Mouse (Mus musculus): ENCODE results near the gene Mfsd11. TPM values are rescaled to one million over a fixed set of nuclear protein-coding genes. Genes with fewer than 3 reads are reported as not detected.
A peak's percentile ranks its signal among the peaks of the same experiment; 100 is the strongest.

Mfsd11 gene
- polyA plus RNA-seq, 1 experiment: not detected

- TF ChIP-seq CTCF (IDR thresholded peaks at IDR 0.05; ENCODE audit: insufficient read depth, low read depth, low read length) (no peak), POLR2A (IDR thresholded peaks at IDR 0.05; ENCODE audit: insufficient read depth, low read depth, low read length) (no peak)
- 49% methylated on average over 17 of the region's 17 CpGs for WGBS
- Histone ChIP-seq H3K4me3 (ENCODE audit: insufficient read depth, low read depth, low read length) (peak overlapping the region; percentile 58), H3K27ac (ENCODE audit: insufficient read depth, low read depth, low read length) (no peak overlapping the region), H3K4me1 (ENCODE audit: control insufficient read depth, insufficient read depth, low read length) (peaks cover 30% of the 10 kb centered on the region)
Observed at GRCm38 (mm10) chr11:116826550-116827504, 25.4 kb upstream of the Mfsd11 start.

- 2% methylated on average over 70 of the region's 71 CpGs for whole genome bisulfite sequencing
- Histone ChIP-seq H3K4me3 (ENCODE audit: insufficient read depth, low read depth, low read length) (peak within 1 kb of the TSS; percentile 58), H3K27ac (ENCODE audit: insufficient read depth, low read depth, low read length) (no peak within 1 kb of the TSS; the same call in 1 of the 2 replicates), H3K4me1 (ENCODE audit: control insufficient read depth, insufficient read depth, low read length) (peaks cover 34% of the 10 kb centered on the region)
- no peak; the same call in 1 of the 2 replicates for TF ChIP-seq POLR2A (IDR thresholded peaks at IDR 0.05; ENCODE audit: insufficient read depth, low read depth, low read length)
Observed at GRCm38 (mm10) chr11:116827534-116828165, 24.6 kb upstream of the Mfsd11 start, which contains the start of gene Mxra7. Gene Mxra7 (minus strand): TSS chr11:116828046.

DNA sequence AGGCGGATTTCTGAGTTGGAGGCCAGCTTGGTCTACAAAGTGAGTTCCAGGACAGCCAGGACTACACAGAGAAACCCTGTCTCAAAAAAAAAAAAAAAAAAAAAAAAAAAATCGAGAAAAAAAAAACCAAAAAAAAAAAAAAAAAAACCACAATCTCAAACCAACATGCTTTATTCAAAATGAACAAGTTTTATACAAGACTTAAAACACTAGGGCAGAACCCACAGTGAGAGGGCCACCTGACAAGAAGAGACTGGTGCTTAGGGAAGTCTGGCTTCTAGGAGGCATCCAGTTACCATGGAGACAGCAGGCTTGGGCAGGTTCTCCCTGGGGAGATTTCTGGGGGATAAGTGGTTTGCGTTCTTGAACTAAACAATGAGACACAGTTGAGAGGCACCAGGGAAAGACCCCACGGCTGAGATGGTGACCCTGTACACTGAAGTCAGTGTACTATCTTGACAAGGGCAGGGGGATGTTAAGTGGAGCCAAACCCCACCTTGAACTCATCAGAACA lies 20.0 kb upstream of the Mfsd11 start:
- Histone ChIP-seq H3K27ac (ENCODE audit: insufficient read depth, low read depth, low read length) (no peak overlapping the region), H3K4me3 (ENCODE audit: insufficient read depth, low read depth, low read length) (no peak overlapping the region), H3K4me1 (ENCODE audit: control insufficient read depth, insufficient read depth, low read length) (peaks cover 18% of the 10 kb centered on the region)
- no peak for TF ChIP-seq POLR2A (IDR thresholded peaks at IDR 0.05; ENCODE audit: insufficient read depth, low read depth, low read length)
- no peak for TF ChIP-seq CTCF (IDR thresholded peaks at IDR 0.05; ENCODE audit: insufficient read depth, low read depth, low read length)
- 37% methylated on average over 4 of the region's 4 CpGs for WGBS

- TF ChIP-seq POLR2A (IDR thresholded peaks at IDR 0.05; ENCODE audit: insufficient read depth, low read depth, low read length) (no peak), CTCF (IDR thresholded peaks at IDR 0.05; ENCODE audit: insufficient read depth, low read depth, low read length) (no peak)
- Histone ChIP-seq H3K4me3 (ENCODE audit: insufficient read depth, low read depth, low read length) (no peak overlapping the region), H3K27ac (ENCODE audit: insufficient read depth, low read depth, low read length) (no peak overlapping the region), H3K4me1 (ENCODE audit: control insufficient read depth, insufficient read depth, low read length) (peaks cover 11% of the 10 kb centered on the region)
- 93% methylated on average over 1 of the region's 1 CpGs for WGBS
Observed at GRCm38 (mm10) chr11:116834954-116835353, 17.3 kb upstream of the Mfsd11 start.

- WGBS: 75% methylated on average over 4 of the region's 4 CpGs
- Histone ChIP-seq H3K4me1 (ENCODE audit: control insufficient read depth, insufficient read depth, low read length) (peaks cover 23% of the 10 kb centered on the region), H3K27ac (ENCODE audit: insufficient read depth, low read depth, low read length) (no peak overlapping the region), H3K4me3 (ENCODE audit: insufficient read depth, low read depth, low read length) (no peak overlapping the region)
- TF ChIP-seq POLR2A (IDR thresholded peaks at IDR 0.05; ENCODE audit: insufficient read depth, low read depth, low read length) (no peak), CTCF (IDR thresholded peaks at IDR 0.05; ENCODE audit: insufficient read depth, low read depth, low read length) (no peak)
Observed at GRCm38 (mm10) chr11:116836283-116836682, 16.0 kb upstream of the Mfsd11 start.

- Histone ChIP-seq H3K4me1 (ENCODE audit: control insufficient read depth, insufficient read depth, low read length) (peaks cover 22% of the 10 kb centered on the region), H3K27ac (ENCODE audit: insufficient read depth, low read depth, low read length) (no peak overlapping the region), H3K4me3 (ENCODE audit: insufficient read depth, low read depth, low read length) (no peak overlapping the region)
- TF ChIP-seq POLR2A (IDR thresholded peaks at IDR 0.05; ENCODE audit: insufficient read depth, low read depth, low read length): no peak
- TF ChIP-seq CTCF (IDR thresholded peaks at IDR 0.05; ENCODE audit: insufficient read depth, low read depth, low read length): no peak
- WGBS: 91% methylated on average over 10 of the region's 10 CpGs
Observed at GRCm38 (mm10) chr11:116837441-116837840, 14.8 kb upstream of the Mfsd11 start.

- TF ChIP-seq CTCF (IDR thresholded peaks at IDR 0.05; ENCODE audit: insufficient read depth, low read depth, low read length) (no peak), POLR2A (IDR thresholded peaks at IDR 0.05; ENCODE audit: insufficient read depth, low read depth, low read length) (no peak)
- H3K4me1 ChIP-seq (ENCODE audit: control insufficient read depth, insufficient read depth, low read length): peaks cover 23% of the 10 kb centered on the region
- no peak overlapping the region for H3K4me3 ChIP-seq (ENCODE audit: insufficient read depth, low read depth, low read length)
- H3K27ac ChIP-seq (ENCODE audit: insufficient read depth, low read depth, low read length): no peak overlapping the region
- 89% methylated on average over 14 of the region's 14 CpGs for WGBS
Observed at GRCm38 (mm10) chr11:116838936-116839335, 13.3 kb upstream of the Mfsd11 start.

DNA sequence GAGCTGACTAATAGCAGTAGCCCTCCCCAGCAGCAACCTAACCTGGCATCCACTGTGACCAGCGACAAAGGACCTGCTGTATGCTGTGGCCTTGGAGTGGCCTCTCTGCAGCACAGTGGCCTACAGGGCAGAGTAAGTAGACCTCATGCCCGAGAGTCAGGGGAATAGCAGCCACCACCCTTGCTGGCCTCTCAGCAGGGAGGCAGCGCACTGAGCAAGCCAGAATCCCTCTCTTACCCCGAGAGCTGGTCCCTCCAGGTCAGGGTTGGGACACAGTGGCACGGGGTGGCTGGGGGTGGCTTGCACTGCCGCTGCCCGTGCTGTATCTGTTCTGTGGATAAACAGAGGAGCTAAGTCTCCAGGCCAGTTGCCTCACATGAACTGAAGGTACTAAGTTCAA lies 12.6 kb upstream of the Mfsd11 start:
- 61% methylated on average over 7 of the region's 7 CpGs for WGBS
- H3K27ac ChIP-seq (ENCODE audit: insufficient read depth, low read depth, low read length): no peak overlapping the region
- peaks cover 25% of the 10 kb centered on the region for H3K4me1 ChIP-seq (ENCODE audit: control insufficient read depth, insufficient read depth, low read length)
- TF ChIP-seq POLR2A (IDR thresholded peaks at IDR 0.05; ENCODE audit: insufficient read depth, low read depth, low read length) (no peak), CTCF (IDR thresholded peaks at IDR 0.05; ENCODE audit: insufficient read depth, low read depth, low read length) (no peak)
- H3K4me3 ChIP-seq (ENCODE audit: insufficient read depth, low read depth, low read length): no peak overlapping the region

GRCm38 (mm10) chr11:116840748-116841147 lies 11.5 kb upstream of the Mfsd11 start:
- H3K4me3 ChIP-seq (ENCODE audit: insufficient read depth, low read depth, low read length): no peak overlapping the region
- TF ChIP-seq POLR2A (IDR thresholded peaks at IDR 0.05; ENCODE audit: insufficient read depth, low read depth, low read length): no peak
- no peak for TF ChIP-seq CTCF (IDR thresholded peaks at IDR 0.05; ENCODE audit: insufficient read depth, low read depth, low read length)
- H3K27ac ChIP-seq (ENCODE audit: insufficient read depth, low read depth, low read length): no peak overlapping the region
- 79% methylated on average over 4 of the region's 4 CpGs for WGBS
- peaks cover 25% of the 10 kb centered on the region for H3K4me1 ChIP-seq (ENCODE audit: control insufficient read depth, insufficient read depth, low read length)

All from olfactory bulb, adult 2 months (tissue).